Mouse (Mus musculus): ENCODE measurements at regions not wholly inside any gene's neighbourhood (a gene's known extent, or its start where the extent isn't known, plus 50 kb on each side); places are given as distances from the start of the nearest gene placed in this dataset.

- peak; percentile 11 for DNase-seq
Observed at GRCm38 (mm10) chr15:59954345-59954744, 62.1 kb downstream of the 4933412E24Rik start.

- DNase-seq = no peak
Observed at GRCm38 (mm10) chr15:59953857-59954256, 62.6 kb downstream of the 4933412E24Rik start.

- DNase-seq = no peak
Observed at GRCm38 (mm10) chr15:59950617-59951216, 65.7 kb downstream of the 4933412E24Rik start.

GRCm38 (mm10) chr15:59945208-59945607, 71.2 kb downstream of the 4933412E24Rik start:
- no peak for DNase-seq

- no peak for DNase-seq
Observed at GRCm38 (mm10) chr15:59936486-59936885, 79.9 kb downstream of the 4933412E24Rik start.

- DNase-seq = no peak
Observed at GRCm38 (mm10) chr15:59913860-59914259, 102.6 kb downstream of the 4933412E24Rik start.

GRCm38 (mm10) chr15:59908300-59908699, 108.1 kb downstream of the 4933412E24Rik start:
- no peak for DNase-seq

GRCm38 (mm10) chr15:59905832-59906797, 110.3 kb downstream of the 4933412E24Rik start:
- no peak for DNase-seq

- no peak for DNase-seq
Observed at GRCm38 (mm10) chr15:59904741-59905140, 111.7 kb downstream of the 4933412E24Rik start.

- no peak for DNase-seq
Observed at GRCm38 (mm10) chr15:59888996-59889395, 127.4 kb downstream of the 4933412E24Rik start.

- DNase-seq = no peak
Observed at GRCm38 (mm10) chr15:59888131-59888459, 128.3 kb downstream of the 4933412E24Rik start.

GRCm38 (mm10) chr15:59887381-59888130, 128.9 kb downstream of the 4933412E24Rik start:
- DNase-seq = no peak

GRCm38 (mm10) chr15:59886036-59886435, 130.4 kb downstream of the 4933412E24Rik start:
- no peak for DNase-seq

- no peak for DNase-seq
Observed at GRCm38 (mm10) chr15:59882444-59882843, 134.0 kb downstream of the 4933412E24Rik start.

- no peak for DNase-seq
Observed at GRCm38 (mm10) chr15:59880426-59880825, 136.0 kb downstream of the 4933412E24Rik start.

GRCm38 (mm10) chr15:59879311-59879710, 137.1 kb downstream of the 4933412E24Rik start:
- DNase-seq = no peak

GRCm38 (mm10) chr15:59876279-59876742, 140.1 kb downstream of the 4933412E24Rik start:
- DNase-seq = no peak

- DNase-seq = peak; percentile 33 to 34
Observed at GRCm38 (mm10) chr15:59866701-59867100, 149.7 kb downstream of the 4933412E24Rik start.

- DNase-seq = peak; percentile 40 to 49
Observed at GRCm38 (mm10) chr15:59864746-59865499, 151.5 kb downstream of the 4933412E24Rik start.

- DNase-seq = no peak
Observed at GRCm38 (mm10) chr15:59852271-59853000, 164.0 kb downstream of the 4933412E24Rik start.

- peak; percentile 40 to 47 for DNase-seq
Observed at GRCm38 (mm10) chr15:59845158-59845739, 171.2 kb downstream of the 4933412E24Rik start.
